Mouse (Mus musculus): ENCODE measurements around the gene Susd6.
A peak's percentile ranks its signal among the peaks of the same experiment; 100 is the strongest.

Gene Susd6

DNA sequence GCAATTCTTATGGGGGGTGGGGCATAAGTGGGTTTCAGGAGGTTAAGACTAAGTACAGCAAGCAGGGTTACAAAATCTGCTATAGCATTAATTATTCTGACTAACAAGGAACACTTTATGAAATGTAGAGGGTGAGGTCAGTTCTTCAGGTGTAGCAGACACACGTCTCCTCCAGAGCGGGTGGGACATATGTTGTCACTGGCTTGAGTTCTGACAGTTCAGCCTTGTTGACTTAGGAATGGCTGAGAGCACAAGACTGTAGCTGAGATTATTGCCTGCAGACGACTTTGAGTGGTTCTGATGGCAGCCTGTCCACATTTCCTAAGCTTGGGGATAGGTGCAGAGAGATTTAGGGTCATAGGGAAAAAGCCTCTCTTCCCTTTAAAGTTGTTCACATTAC lies 47.3 kb downstream of the Susd6 start:
- no peak for DNase-seq (ENCODE audit: low spot score in 2 of 2)

DNA sequence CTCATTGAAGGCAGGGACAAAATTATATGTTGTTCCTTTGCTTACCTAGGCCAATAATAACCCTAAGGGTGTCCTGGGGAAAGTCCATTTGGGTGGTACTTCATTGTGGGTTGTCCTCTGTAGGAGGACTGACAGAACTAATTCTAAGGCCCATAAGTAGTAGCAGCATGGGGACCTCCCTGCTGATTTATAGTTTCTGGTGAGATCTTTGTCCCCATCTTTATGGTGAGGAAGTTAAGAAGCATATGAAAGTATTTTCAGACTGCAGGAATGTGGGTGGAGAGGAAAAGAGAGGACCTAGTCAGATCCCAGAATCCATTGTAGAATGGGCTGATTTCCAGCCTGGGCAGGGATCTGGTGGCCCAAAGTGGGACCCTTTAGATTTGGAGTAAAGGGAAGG lies 48.0 kb downstream of the Susd6 start:
- DNase-seq (ENCODE audit: low spot score in 2 of 2): no peak

DNA sequence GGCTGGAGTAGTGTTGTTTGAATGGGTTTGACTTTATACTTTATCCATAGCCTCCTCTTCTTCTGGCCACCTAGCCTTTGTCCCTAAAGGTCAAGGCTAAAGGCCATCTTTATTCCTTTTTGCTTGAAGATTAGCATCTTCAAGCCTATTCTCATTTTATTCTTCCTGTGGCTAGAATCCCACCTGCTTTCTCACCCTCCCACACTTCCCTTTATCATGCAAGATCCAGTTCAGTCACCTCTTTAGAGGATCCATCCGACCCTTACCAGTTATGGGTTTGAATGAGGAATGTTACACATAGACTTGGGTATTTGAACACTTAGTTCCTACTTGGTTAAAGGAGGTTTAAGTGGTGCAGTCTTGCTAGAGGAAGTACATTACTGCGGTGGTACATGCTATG lies 48.5 kb downstream of the Susd6 start:
- DNase-seq (ENCODE audit: low spot score in 2 of 2): no peak

DNA sequence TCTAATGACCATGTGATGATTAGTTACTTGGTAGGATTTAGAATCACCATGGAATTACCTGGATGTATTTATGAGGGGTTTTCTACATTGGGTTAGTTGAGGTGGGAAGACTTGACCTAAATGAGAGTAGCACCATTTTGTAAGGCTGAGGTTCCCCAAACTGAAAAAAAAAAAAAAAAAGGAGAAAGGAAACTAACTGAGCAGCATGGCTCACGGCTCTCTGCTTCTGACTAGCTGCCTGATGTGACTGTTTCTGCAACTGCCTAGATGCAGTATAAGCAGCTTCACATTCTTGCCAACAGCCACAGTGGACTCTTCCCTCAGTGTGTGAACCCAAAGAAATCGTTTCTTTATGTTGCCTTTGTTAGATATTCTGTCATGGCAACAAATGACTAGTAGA lies 49.3 kb downstream of the Susd6 start:
- DNase-seq (ENCODE audit: low spot score in 2 of 2): no peak

DNA sequence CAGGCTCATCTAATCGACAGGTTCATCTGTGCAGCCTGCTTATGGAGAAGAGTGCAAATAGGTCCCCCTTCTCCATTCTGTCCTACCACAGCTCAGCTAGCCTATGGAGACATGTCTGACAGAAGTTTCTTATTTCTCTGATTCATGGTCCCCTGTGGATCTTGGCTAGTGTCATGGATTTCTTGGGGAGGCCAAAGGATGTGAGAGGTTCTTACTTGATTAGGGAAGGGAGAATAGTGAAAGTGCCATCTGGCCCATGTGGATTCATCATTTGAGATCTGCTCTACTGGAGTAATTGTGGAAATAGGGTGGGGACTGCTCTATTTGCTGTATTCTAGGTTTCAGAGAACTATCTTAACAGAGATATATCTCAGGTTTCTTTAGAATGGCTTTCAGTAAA lies 51.3 kb downstream of the Susd6 start:
- DNase-seq (ENCODE audit: low spot score in 2 of 2): no peak

DNA sequence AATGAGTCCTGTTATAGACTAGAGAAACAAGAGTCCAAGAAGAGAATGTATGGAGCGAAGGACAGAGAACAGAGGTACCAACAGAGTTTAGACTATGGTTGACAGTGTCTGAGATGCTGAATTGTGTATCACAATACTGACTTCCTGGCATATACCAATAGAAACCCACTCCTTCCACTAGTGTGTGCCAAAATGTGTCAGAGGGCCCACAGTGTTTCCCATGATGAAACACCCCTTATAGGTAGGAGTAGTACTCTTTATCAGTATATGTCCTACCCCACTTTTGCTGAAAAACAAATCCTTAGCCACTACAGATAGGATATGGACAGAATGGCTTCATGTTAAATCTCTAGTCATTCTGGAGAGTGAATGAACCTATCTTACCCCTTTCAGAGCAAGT lies 52.3 kb downstream of the Susd6 start:
- DNase-seq (ENCODE audit: low spot score in 2 of 2): no peak

DNA sequence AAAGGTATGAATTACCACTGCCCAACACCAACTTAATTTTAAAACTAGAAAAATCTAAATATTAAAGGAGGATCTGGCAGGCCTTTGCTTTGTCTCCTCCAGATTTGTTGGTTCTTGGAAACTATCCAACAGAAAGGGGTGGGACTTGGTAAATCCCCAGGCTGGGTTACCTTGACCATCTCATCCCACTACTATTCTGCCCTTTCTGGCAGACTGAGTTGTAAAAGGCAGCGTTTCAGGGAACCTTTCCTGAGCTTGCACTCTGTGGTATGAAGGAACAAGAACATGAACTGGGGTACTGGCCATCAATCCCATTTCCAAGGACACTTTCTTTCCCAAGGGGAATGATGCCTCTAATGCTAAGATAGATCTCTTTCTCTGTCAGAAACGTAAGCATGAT lies 52.9 kb downstream of the Susd6 start:
- DNase-seq (ENCODE audit: low spot score in 2 of 2): no peak

DNA sequence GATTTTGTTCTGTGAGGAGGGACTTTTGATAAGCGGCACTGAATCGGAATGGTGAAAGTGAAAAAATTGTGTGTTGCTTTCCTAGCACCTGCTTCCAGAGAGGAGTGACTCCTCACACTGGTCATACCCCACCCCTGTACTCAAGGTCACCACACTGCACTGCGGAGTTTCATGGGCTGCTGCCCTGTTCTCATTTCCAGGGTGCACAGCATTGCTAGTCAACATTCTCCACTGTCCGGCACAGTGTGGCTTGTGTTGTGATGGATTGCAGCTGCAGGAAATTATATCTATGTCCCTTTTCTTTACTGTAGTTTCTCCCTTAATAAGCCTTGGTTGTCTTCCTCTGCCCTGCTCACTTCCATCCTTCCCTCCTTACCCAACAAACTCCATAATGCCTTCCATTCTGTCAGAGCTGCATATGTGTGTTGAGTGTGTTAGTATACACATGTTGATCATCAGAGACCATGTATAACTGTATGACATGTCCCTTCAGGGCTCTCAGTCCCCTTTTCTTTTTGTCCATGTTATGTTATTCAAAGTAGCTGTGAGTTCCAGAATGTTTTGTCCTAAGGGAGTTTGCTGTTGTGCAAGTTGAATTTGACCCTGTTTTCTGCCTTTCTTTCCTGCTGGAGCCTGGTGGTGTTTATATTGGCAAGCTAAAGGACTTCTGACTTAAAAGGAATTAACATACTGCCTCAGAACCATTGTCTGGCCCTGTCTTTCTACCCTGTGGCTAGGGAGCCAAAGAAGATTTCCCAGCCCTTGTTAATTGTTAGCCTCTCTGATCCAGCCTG lies 53.5 kb downstream of the Susd6 start:
- DNase-seq (ENCODE audit: low spot score in 2 of 2): no peak

DNA sequence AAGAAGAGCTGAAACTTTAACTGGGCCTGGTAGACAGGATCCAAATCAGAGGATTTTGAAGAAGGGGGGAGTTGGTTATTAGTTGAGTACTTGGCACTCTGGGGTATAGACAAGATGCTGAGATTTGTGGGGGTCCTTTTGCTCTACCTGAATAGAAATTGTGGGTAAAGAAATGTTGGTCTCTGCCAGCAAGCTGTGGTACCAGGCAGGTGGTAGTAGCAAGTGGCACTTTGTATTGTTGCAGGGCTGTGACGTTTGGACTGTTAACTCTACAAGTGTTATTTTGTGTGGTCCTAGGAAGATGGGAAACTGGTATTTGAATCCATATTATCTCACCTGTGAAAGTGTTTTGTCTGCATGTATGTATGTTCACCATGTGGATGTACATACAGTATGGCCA lies 55.6 kb downstream of the Susd6 start:
- DNase-seq (ENCODE audit: low spot score in 2 of 2): no peak

DNA sequence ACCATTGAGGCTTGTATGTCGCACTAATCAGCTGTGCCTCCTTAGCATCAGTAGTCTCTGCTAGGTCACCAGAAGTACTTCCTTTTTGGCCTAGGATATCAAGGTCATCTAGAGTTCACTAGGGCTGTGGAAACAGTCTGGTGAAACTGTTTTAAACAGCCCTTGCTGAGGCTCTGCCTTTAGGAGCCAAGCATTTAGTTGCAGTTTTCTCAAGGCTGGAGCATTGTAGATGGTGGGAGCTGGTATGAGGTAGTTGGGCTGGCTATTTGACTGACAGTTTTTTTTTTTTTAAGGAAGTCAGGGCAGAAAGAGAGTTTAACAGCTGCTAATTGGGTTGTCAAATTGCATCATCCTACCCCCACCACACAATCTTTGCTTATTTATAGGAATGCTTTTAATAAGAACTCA lies 56.6 kb downstream of the Susd6 start:
- DNase-seq (ENCODE audit: low spot score in 2 of 2): no peak

DNA sequence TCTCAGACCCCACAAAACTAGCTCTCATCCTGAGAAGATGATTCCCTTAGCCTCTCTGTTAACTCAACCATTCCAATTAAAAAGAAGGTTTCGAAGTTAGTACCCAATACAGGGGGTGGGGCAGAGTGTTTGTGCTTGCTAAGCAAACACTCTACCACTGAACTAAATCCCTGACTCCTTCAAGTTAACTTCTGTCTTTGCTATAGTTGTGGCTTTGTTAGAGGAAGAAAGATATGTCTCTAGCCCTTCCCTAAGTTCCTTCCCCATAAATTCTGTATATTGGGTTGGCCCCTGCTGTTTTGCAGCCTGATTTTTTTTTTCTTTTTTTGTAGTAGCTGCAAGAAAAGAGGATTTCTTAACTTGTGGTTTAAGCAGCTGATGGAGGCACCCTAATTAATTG lies 61.7 kb downstream of the Susd6 start:
- DNase-seq (ENCODE audit: low spot score in 2 of 2): no peak

DNA sequence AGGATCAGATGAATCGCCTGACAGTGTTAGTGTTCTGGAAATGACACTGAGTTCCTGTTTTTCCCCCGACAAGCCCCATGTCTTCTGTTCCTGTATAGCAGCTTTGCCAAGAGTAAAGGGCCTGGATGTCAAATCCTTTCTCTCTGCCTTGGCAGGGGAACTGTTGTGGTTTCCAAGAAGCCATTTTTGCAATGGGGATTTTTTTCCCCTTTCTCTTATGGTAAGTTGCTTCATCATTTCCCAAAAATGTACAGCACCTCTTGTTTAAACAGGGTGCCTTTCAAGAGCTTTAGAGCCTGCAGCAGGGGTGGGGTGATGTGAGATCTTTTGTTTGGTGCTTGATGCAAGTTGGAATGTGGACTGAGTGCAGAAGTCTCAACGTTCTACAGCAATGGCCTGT lies 63.4 kb downstream of the Susd6 start:
- DNase-seq (ENCODE audit: low spot score in 2 of 2): no peak

DNA sequence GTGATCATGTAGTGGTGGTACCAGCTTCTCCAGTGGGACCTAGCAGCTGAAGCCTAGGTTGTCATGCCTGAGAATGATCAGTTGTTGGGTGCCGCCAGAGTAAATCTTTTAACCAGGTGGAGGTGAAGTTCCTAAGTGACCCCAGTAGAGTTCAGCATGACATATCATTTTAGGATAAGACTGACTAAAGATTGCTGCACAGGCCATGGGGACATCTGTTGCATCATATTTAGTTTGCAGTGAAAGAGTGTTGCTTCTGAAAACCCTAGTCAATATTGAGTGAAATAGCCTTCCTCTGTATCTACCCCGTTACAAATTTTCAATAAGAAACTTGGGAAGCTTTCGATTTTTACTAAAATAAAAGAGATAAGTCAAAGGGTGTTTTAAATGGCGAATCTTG lies 64.4 kb downstream of the Susd6 start:
- DNase-seq (ENCODE audit: low spot score in 2 of 2): no peak

DNA sequence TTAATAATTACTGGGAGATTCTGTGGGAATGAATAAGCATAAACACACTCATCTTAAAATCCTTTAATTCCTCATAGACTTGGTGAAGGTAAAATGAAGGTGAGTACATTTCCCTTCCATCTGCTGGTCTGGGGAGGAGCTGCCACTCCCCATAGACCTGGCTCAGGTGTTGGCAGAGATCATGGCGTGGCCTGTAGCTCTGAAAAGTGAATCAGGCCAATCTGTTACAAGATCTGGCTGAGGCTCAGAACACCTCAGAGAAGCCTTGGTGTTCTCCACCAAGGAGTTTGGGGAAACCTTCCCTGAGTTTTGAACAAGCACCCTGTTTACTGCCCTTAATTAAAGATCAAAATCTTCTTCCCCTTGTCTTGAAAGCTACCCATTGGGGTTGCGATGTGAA lies 64.8 kb downstream of the Susd6 start:
- DNase-seq (ENCODE audit: low spot score in 2 of 2): no peak

DNA sequence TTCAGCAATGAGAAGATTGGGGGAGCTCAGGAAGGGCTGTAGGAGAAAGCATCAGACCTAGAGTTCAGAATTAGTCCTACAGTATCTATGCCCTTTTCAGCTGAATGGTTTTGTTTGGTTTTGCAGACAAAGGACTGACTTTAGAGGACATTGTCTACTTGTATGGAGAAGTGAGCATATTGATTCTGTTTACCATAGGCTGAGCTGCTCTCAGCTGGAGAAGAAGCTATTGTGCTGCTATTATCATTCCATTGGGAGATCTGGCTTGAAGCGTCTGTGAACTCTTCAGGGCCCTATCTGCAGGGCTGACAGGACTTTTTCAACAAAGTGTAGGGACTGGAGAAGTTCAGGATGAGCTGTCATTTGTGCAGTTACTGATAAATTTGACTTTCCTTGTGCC lies 65.3 kb downstream of the Susd6 start:
- no peak for DNase-seq (ENCODE audit: low spot score in 2 of 2)

DNA sequence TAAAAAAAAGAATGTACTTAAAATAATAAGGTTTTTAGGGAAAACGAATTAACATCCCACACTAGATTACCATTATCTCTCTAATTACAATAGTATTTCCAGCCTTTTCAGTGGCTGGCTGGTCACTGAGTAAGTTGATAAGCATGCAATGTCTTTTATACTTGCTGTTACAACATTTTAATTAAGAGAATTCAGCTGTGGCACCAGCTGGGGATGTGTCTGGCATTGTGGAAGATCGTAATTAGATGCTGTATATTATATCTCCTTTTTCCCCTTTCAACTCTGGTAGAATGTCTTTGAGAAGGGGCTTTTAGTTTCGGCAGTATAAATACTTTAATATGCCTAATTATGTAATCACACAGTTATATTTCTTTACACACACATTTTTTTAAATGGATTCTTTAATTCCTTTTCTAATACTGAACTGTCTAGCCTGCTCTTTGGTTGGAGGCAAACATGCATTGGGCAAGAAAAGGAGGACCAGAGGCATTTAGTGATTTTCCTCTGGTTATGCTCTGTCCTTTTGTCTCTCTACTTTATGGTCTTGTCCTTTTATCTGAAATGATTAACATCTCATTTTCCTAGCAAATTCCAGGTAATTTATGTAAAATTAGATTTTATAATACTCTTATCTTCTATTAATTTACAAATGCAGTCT lies 67.5 kb downstream of the Susd6 start:
- no peak for DNase-seq (ENCODE audit: low spot score in 2 of 2)

DNA sequence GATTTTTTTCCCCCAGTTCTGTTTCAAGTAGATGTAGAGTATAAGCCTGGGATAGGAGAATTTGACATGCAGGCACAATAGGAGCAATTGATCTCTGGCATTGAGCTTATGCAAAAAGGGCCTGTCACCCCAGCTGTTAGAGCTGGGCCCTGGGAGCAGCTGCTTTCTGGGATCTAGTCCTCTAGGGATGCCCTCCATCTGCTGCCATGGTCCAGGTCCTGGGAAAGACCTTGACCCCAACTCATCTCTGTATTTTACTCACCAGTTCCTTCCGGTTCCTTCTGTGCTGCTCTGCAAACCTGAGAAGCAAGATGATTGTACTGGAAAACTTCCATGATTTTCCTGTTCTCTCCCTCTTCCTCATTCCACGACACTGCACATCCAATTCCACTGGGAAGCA lies 68.0 kb downstream of the Susd6 start:
- DNase-seq (ENCODE audit: low spot score in 2 of 2): no peak

DNA sequence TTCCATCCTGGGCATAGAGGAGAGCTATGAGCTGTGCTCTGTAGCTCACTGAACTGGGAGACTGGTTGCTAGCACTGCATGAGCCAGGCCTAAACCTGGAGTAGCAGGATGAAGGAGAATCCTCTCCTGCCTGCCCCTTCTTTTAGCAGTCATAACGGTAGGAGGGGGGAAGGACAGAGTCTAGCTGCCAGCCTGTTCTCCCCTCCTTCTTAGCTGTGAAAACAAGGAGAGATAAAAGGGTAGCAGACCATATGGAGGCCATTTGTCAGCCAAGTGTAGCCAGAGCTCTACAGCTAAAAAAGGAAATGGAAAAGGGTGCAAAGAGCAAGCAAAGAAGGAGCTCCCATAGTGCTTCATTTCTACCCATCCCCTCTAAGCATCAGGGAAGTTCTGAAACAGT lies 71.6 kb downstream of the Susd6 start:
- peak in 1 of 2 experiments; percentile 31 for DNase-seq (ENCODE audit: low spot score in 2 of 2)

DNA sequence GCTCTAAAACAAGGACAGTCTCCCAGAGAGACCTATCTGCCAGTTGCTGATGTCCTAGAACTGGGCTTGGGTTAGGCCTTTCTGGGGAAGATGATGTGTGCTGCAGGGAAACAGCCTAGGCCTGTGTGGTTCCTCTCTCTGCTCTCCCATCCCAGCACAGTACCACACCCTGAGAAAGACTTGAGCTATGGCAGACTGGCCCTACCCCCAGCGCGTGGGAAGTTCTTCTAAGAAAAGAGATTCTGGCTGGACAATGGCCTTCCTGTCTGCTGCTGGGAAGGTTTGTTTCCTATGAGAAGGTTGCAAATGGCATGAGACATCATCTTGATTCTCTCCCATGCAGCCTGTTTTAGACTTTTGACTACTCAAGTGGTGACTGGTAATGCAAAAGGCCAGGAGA lies 73.1 kb downstream of the Susd6 start:
- no peak for DNase-seq (ENCODE audit: low spot score in 2 of 2)

DNA sequence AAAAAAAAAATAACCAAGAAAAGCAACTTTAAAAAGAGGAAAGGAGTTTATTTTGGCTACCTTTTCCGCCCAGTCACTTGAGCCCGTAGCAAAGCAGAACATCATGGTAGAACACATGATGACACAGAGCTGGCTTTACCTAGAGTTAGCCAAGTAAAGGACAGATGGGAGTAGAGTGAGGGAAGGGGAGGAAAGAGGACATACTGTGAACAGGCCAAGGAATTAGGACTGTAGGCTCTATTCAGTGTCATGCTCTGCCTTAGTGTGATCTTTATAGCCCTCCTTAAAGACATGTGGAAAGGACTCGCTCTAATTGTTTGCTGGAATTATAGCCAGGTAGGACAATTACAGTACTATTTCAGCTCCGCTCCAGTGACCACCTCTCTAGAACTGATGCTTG lies 74.9 kb downstream of the Susd6 start:
- no peak for DNase-seq (ENCODE audit: low spot score in 2 of 2)

DNA sequence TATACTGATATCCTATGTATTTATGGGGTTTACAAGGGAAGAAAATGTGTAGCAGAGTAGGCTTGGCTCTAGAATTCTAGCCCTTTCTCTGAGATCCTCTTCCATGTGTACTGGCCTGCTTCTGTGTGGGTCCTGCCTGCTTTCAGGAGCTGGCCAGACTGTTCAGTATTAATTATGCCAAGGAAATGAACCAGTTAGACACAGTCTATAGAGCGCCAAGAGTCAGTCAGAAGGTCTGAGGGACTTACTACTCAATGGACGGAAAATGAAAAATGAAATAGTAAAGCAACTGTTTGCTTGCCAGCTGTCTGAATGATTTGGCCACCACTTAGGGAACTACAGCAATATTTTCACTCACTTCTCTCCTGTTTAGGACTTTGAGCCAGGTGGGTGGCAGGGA lies 75.7 kb downstream of the Susd6 start:
- DNase-seq (ENCODE audit: low spot score in 2 of 2): no peak

DNA sequence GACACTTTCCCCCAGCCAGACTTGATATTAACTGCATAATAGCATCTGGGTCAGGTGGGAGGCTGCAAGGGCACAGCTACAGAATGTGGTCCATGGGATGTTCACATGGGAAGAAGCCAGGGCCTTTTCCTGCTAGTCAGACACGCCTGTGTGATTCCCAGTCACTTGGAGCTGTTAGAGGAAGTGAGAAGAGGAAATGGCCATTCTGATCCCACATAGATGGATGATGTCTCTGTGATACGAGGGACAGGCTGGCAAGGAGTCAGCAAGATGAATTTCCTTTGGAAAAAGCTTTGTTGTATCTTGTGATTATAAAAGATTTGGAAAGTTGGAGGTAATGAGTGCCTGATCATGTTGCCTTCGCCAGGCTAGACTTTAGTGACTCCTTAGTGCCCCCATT lies 76.8 kb downstream of the Susd6 start:
- DNase-seq (ENCODE audit: low spot score in 2 of 2): no peak

DNA sequence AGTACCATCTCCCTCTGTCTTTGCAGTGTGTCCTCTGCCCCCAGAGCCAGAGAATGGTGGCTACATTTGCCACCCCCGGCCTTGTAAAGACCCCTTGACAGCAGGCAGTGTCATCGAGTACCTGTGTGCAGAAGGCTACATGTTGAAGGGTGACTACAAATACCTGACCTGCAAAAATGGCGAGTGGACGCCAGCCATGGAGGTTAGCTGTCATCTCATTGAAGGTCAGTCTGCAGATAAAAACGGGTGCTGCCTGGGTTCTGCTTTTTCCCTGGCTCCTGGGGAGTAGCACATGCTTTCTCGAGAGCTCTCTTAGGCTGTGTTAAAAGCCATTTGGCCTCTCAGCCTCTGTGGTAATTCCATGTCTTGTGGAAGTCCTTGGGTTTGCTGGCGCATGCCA lies 78.1 kb downstream of the Susd6 start:
- no peak for DNase-seq (ENCODE audit: low spot score in 2 of 2)

All from right cerebral cortex, adult 2 months (tissue).